Mouse (Mus musculus) liver, embryonic 13.5 days (tissue): ENCODE data around the gene Agfg1. TPM values are rescaled to one million over a fixed set of nuclear protein-coding genes. Genes with fewer than 3 reads are reported as not detected.

ENCODE experiments used
- ATAC-seq: fragments of 200-750 bp; cut with Nextera tagmentation; 2 replicates; pipeline ENCODE4 v1.8.0; 2017; ENCODE audit warnings: low read depth, mild to moderate bottlenecking, moderate number of reproducible peaks, moderate library complexity
- DNase-seq: peaks from one replicate; pipeline ENCODE4 v3.0.0; 2022
- H3K27ac ChIP-seq: fragments of 300-500 bp; sonication (generic); 2 replicates; pipeline ENCODE4 v1.5.1; 2015; ENCODE audit warnings: moderate library complexity, mild to moderate bottlenecking, inconsistent platforms
- H3K27me3 ChIP-seq: fragments of 300-500 bp; sonication (generic); 2 replicates; pipeline ENCODE4 v1.6.1; 2015; ENCODE audit warnings: mild to moderate bottlenecking, inconsistent platforms
- H3K36me3 ChIP-seq: fragments of 300-500 bp; sonication (generic); 2 replicates; pipeline ENCODE4 v1.6.1; 2015; ENCODE audit warnings: mild to moderate bottlenecking, inconsistent platforms
- H3K4me1 ChIP-seq: fragments of 300-500 bp; sonication (generic); replicated peaks from 2 replicates; pipeline ENCODE4 v1.6.1; 2015; ENCODE audit warnings: inconsistent platforms
- H3K4me2 ChIP-seq: fragments of 300-500 bp; sonication (generic); 2 replicates; pipeline ENCODE4 v1.6.1; 2015; ENCODE audit warnings: inconsistent platforms, mild to moderate bottlenecking, moderate library complexity
- H3K4me3 ChIP-seq: fragments of 300-500 bp; sonication (generic); replicated peaks from 2 replicates; pipeline ENCODE4 v1.5.1; 2015; ENCODE audit warnings: mild to moderate bottlenecking, inconsistent platforms
- H3K9ac ChIP-seq: fragments of 300-500 bp; sonication (generic); 2 replicates; pipeline ENCODE4 v1.6.1; 2015; ENCODE audit warnings: mild to moderate bottlenecking, inconsistent platforms
- H3K9me3 ChIP-seq: fragments of 300-500 bp; sonication (generic); replicated peaks from 2 replicates; pipeline ENCODE4 v1.6.1; 2016; ENCODE audit warnings: inconsistent platforms
- WGBS: fragments of 180-500 bp; shearing (Covaris S2); methylation state at CpG from one replicate; pipeline ENCODE4 v1.1.7; 2015; ENCODE audit not compliant: insufficient replicate concordance; 5-methylcytosine and 5-hydroxymethylcytosine counted together
- polyA plus RNA-seq: library from polyadenylated mRNA; unstranded; fragments of >200 nt; fragmentation: Nextera tagmentation; extraction: Ambion mirVana; gene quantifications from 2 replicates; pipeline ENCODE4 v1.2.1, GENCODE M21; 2015

Gene Agfg1
- polyA plus RNA-seq, 1 experiment from 2014 or later = 47.2 TPM

GRCm38 (mm10) chr1:82824147-82824546, 15.1 kb upstream of the Agfg1 start:
- Histone ChIP-seq H3K4me1 (peaks cover 88% of the 10 kb centered on the region), H3K9ac (peak overlapping the region; percentile 73)
- peak; percentile 17 for ATAC-seq

DNA sequence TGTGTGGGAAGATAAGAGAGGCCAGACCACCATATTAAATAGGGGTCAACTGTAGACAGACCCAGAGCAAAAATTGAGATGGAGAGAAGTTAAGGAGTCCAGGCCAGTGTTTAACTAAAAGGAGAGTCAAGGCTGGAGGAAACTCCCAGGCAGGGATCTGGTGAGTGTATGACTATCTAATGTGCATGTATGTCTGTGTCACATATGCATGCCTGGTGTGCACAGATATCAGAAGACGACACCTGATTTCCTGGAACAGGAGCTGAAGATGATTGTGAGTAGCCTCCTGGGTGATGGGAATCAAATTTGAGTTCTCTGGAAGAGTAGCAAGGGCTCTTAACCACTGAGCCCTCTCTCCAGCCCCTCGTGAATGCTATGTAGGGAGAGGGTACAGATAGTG, 14.0 kb upstream of the Agfg1 start:
- peak overlapping the region; percentile 60 for H3K4me2 ChIP-seq

More at GRCm38 (mm10) chr1:82824147-82824546, 15.1 kb upstream of the Agfg1 start:
- H3K4me3 ChIP-seq = no peak overlapping the region
- H3K4me2 ChIP-seq = peak overlapping the region; percentile 38
- WGBS = 22% methylated on average over 6 of the region's 6 CpGs
- peak overlapping the region; percentile 99 for H3K27ac ChIP-seq
- H3K27me3 ChIP-seq = no peaks in the 10 kb centered on the region
- H3K9me3 ChIP-seq = no peaks in the 10 kb centered on the region
- peak; percentile 38 for DNase-seq
- H3K36me3 ChIP-seq = no peaks in the 10 kb centered on the region

DNA sequence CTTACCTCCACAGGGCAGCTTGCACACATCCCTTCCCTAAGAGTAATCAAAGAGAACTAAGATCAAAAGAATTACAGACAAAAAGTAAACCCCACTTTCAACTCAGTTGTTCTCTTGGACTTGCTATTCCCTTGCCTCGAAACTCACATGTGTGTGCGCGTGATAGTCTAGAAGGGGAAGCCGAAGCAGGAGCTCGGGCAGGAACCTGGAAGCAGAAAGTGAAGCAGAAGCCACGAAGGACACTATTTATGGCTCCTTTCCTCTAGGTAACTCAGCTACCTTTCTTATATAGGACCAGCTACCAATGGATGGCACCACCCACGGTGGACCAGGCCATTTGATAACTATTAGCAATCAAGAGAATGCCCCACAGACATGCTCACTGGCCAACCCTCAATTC, 13.5 kb upstream of the Agfg1 start:
- Histone ChIP-seq H3K9ac (peak overlapping the region; percentile 73), H3K36me3 (no peaks in the 10 kb centered on the region), H3K4me3 (peak overlapping the region; percentile 25), H3K27ac (peak overlapping the region; percentile 99), H3K4me1 (peaks cover 81% of the 10 kb centered on the region), H3K9me3 (no peaks in the 10 kb centered on the region), H3K27me3 (no peaks in the 10 kb centered on the region), H3K4me2 (peak overlapping the region; percentile 60)
- DNase-seq (peak; percentile 20), ATAC-seq (peak; percentile 16)
- 48% methylated on average over 7 of the region's 7 CpGs for WGBS

More for the DNA sequence above, 14.0 kb upstream of the Agfg1 start:
- Histone ChIP-seq H3K9ac (peak overlapping the region; percentile 73), H3K36me3 (no peaks in the 10 kb centered on the region), H3K4me3 (peak overlapping the region; percentile 25), H3K27ac (peak overlapping the region; percentile 99), H3K27me3 (no peaks in the 10 kb centered on the region), H3K4me1 (peaks cover 84% of the 10 kb centered on the region), H3K9me3 (no peaks in the 10 kb centered on the region)
- WGBS = 16% methylated on average over 2 of the region's 2 CpGs
- DNase-seq (peak; percentile 80), ATAC-seq (peak; percentile 94)

- 0 out of 2 replicates have a peak overlapping the region, but pooled peaks have one; percentile 6 for H3K4me2 ChIP-seq
- 62% methylated on average over 5 of the region's 5 CpGs for WGBS
- H3K4me1 ChIP-seq = peaks cover 86% of the 10 kb centered on the region
- peak overlapping the region; percentile 73 for H3K9ac ChIP-seq
- no peak overlapping the region for H3K4me3 ChIP-seq
- no peaks in the 10 kb centered on the region for H3K9me3 ChIP-seq
- no peak for ATAC-seq
- H3K27me3 ChIP-seq = no peaks in the 10 kb centered on the region
- DNase-seq = no peak
- H3K36me3 ChIP-seq = no peaks in the 10 kb centered on the region
- H3K27ac ChIP-seq = peak overlapping the region; percentile 99
Observed at GRCm38 (mm10) chr1:82826911-82827310, 12.4 kb upstream of the Agfg1 start.

DNA sequence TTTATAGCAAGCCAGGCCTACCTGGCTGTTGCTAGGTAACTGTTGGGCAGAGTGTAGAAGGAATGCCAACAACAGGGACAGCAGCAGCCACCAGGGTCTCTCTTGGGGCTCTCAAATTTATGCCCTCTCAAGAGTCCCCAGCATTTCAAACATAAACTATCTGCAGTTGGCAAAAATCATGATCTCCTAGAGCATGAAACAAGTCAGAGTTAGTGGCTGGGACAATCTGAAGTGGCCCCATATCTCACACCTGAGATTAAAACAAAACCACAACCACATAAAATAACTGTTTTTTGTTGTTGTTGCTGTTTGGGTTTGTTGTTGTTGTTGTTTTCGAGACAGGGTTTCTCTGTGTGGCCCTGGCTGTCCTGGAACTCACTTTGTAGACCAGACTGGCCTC, 8.5 kb upstream of the Agfg1 start:
- H3K4me3 ChIP-seq = no peak overlapping the region
- no peak overlapping the region for H3K4me2 ChIP-seq
- no peaks in the 10 kb centered on the region for H3K27me3 ChIP-seq
- peak overlapping the region; percentile 55; the same call in 1 of the 2 replicates for H3K9ac ChIP-seq
- H3K36me3 ChIP-seq = no peaks in the 10 kb centered on the region
- H3K9me3 ChIP-seq = no peaks in the 10 kb centered on the region
- peaks cover 88% of the 10 kb centered on the region for H3K4me1 ChIP-seq
- H3K27ac ChIP-seq = peak overlapping the region; percentile 97
- DNase-seq = no peak
- WGBS = 76% methylated on average over 1 of the region's 1 CpGs
- ATAC-seq = no peak

DNA sequence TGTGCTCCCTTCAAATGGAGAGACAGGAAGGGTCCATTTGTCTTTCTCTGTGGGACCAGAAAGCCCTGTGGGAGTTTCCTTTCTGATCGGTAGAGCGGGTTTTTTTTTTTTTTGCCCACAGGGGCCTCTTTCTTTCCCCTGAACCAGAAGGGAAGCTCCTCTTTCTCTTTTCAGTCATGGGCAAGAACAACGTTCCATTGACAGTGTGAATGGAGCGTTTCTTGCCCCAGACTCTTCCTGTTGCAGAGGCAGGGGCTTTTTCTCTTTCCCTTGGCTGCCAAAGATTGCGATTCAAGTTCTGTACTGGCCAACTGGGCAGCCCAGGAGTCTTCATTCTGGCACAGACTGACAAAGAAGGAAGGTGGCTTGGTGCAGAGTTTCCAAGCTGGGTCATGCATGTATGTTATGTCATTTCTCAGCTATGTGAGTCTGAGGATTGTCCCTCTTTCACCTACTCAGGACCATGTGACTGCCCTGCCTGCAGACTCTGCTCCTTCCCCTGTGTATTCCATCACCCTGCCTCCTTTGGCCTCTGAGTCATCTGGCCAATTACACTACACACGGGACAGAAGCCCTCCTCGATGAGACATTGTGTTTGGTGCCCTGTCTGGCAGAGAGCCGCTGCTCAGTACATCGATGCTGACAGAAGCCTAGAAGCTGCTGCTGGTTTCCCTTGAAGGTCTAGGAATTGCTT, 7.6 kb upstream of the Agfg1 start:
- no peak overlapping the region for H3K4me3 ChIP-seq
- peak overlapping the region; percentile 97 for H3K27ac ChIP-seq
- peak overlapping the region; percentile 55 for H3K9ac ChIP-seq
- H3K36me3 ChIP-seq = no peaks in the 10 kb centered on the region
- no peaks in the 10 kb centered on the region for H3K9me3 ChIP-seq
- ATAC-seq (no peak), DNase-seq (no peak)
- H3K27me3 ChIP-seq = no peaks in the 10 kb centered on the region
- H3K4me1 ChIP-seq = peaks cover 88% of the 10 kb centered on the region
- 49% methylated on average over 9 of the region's 9 CpGs for WGBS
- H3K4me2 ChIP-seq = no peak overlapping the region

- WGBS = 73% methylated on average over 11 of the region's 11 CpGs
- DNase-seq = no peak
- peak overlapping the region; percentile 97 for H3K27ac ChIP-seq
Observed at GRCm38 (mm10) chr1:82832495-82833021, 6.7 kb upstream of the Agfg1 start.

DNA sequence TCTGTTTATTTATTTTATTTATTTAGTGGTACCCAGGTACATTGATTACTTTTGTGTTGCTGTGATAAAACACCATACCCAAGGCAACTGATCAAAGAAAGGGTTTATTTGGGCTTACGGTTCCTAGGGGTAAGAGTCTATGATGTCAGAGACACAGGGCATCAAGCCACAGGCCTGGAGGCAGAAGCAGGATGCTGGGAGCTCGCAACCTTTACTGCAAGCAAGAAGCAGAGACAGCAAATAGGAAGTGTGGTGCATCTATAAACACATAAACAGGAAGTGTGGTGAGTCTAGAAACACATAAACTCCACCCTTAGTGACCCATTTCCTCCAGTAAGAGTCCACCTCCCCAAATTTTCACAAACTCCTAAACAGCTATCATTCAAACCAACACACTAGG, 5.8 kb upstream of the Agfg1 start:
- no peaks in the 10 kb centered on the region for H3K27me3 ChIP-seq
- H3K27ac ChIP-seq = peak overlapping the region; percentile 97
- DNase-seq = no peak
- no peak overlapping the region for H3K4me2 ChIP-seq
- H3K4me1 ChIP-seq = peaks cover 91% of the 10 kb centered on the region
- H3K4me3 ChIP-seq = no peak overlapping the region
- H3K9ac ChIP-seq = peak overlapping the region; percentile 76; the same call in 1 of the 2 replicates
- H3K9me3 ChIP-seq = no peaks in the 10 kb centered on the region
- no peak for ATAC-seq
- no peaks in the 10 kb centered on the region for H3K36me3 ChIP-seq
- WGBS = 88% methylated on average over 2 of the region's 2 CpGs

More at GRCm38 (mm10) chr1:82832495-82833021, 6.7 kb upstream of the Agfg1 start:
- Histone ChIP-seq H3K9me3 (no peaks in the 10 kb centered on the region), H3K4me1 (peaks cover 89% of the 10 kb centered on the region), H3K27me3 (no peaks in the 10 kb centered on the region), H3K36me3 (no peaks in the 10 kb centered on the region), H3K9ac (peak overlapping the region; percentile 55), H3K4me3 (no peak overlapping the region), H3K4me2 (peak overlapping the region; percentile 11)
- no peak for ATAC-seq

GRCm38 (mm10) chr1:82834572-82834971, 4.7 kb upstream of the Agfg1 start:
- WGBS = 7% methylated on average over 8 of the region's 8 CpGs
- no peaks in the 10 kb centered on the region for H3K27me3 ChIP-seq
- H3K4me3 ChIP-seq = 0 out of 2 replicates have a peak overlapping the region, but pooled peaks have one; percentile 18
- H3K36me3 ChIP-seq = no peaks in the 10 kb centered on the region
- peaks cover 92% of the 10 kb centered on the region for H3K4me1 ChIP-seq
- DNase-seq = peak; percentile 86
- H3K4me2 ChIP-seq = peak overlapping the region; percentile 56
- H3K27ac ChIP-seq = peak overlapping the region; percentile 97
- H3K9ac ChIP-seq = peak overlapping the region; percentile 76
- H3K9me3 ChIP-seq = no peaks in the 10 kb centered on the region
- ATAC-seq = peak; percentile 86

GRCm38 (mm10) chr1:82836342-82837217, 2.7 kb upstream of the Agfg1 start:
- Histone ChIP-seq H3K4me2 (peak overlapping the region; percentile 59), H3K9me3 (no peaks in the 10 kb centered on the region), H3K27me3 (no peaks in the 10 kb centered on the region), H3K4me3 (peak overlapping the region; percentile 39), H3K4me1 (peaks cover 88% of the 10 kb centered on the region), H3K9ac (peak overlapping the region; percentile 99), H3K36me3 (0 out of 2 replicates have a peak, but pooled peaks cover 2% of the 10 kb centered on the region), H3K27ac (peak overlapping the region; percentile 97)
- peak; percentile 73 for ATAC-seq
- WGBS = 32% methylated on average over 13 of the region's 13 CpGs
- DNase-seq = peak; percentile 87

GRCm38 (mm10) chr1:82837579-82837978, 1.7 kb upstream of the Agfg1 start:
- H3K27ac ChIP-seq = peak overlapping the region; percentile 97

More at GRCm38 (mm10) chr1:82837579-82837978, 1.7 kb upstream of the Agfg1 start:
- H3K4me1 ChIP-seq = peaks cover 87% of the 10 kb centered on the region
- H3K36me3 ChIP-seq = peaks cover 11% of the 10 kb centered on the region
- WGBS = 62% methylated on average over 6 of the region's 6 CpGs
- DNase-seq (no peak), ATAC-seq (no peak)
- H3K4me2 ChIP-seq = peak overlapping the region; percentile 59
- H3K27me3 ChIP-seq = no peaks in the 10 kb centered on the region
- H3K9ac ChIP-seq = peak overlapping the region; percentile 99
- H3K9me3 ChIP-seq = no peaks in the 10 kb centered on the region
- H3K4me3 ChIP-seq = no peak overlapping the region
